Comparison of ENCODE assay signal across 22 mouse cellular contexts in the genomic region with DNA sequence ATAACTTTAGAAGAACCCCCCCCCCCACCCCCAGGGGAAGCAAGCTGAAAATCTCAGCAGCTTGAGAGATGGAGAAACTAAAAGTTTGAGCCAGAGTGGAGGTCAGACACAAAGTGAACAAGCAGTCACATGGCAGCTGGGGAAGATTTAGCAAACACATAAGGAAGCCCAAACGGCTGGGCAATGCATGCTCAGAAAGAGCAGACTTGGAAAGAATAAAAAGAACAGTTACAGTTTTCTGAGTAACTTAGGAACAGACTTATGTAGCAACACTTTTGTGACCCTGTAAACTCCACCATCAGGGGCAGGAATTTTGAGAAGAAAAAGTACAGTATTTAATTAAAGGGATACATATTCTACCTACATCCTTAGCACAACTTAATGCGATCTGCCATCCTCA.
A peak's percentile ranks its signal among the peaks of the same experiment; 100 is the strongest.
DNase-seq lines count a peak whose midpoint lies in the region; ATAC-seq and TF ChIP-seq lines count a peak whose summit lies in the region.
"Had no signal": no experiment of that assay in that cellular context is flagged by ENCODE, and none has a peak within 500 bp of the region (broad histone marks: within the 10 kb centered on the region; RNA-seq: fewer than 3 reads in every experiment).

No protein-coding gene starts in this region.

- H3K9me3 ChIP-seq in lung, embryonic 16.5 days (ENCODE audit: control insufficient read depth, low read length), result no peaks in the 10 kb centered on the region
- H3K9me3 ChIP-seq: embryonic facial prominence, embryonic 13.5 days; embryonic facial prominence, embryonic 15.5 days; forebrain, embryonic 10.5 days; forebrain, embryonic 12.5 days had no signal

- peaks cover 3% of the 10 kb centered on the region; the same call in 1 of the 2 replicates for H3K4me1 ChIP-seq in lung, embryonic 16.5 days (replicated peaks; ENCODE audit: control insufficient read depth, insufficient read depth, low read length)
- no peaks in the 10 kb centered on the region; the same call in 1 of the 2 replicates for H3K4me1 ChIP-seq in lung, adult 2 months (ENCODE audit: control insufficient read depth, insufficient read depth, low read length)
- H3K4me1 ChIP-seq: embryonic facial prominence, embryonic 15.5 days had no signal

- TF ChIP-seq CTCF in lung, adult 2 months (IDR thresholded peaks at IDR 0.05; ENCODE audit: insufficient read depth, low read length), result no peak

- H3K27ac ChIP-seq in lung, embryonic 16.5 days (ENCODE audit: low read length), result no peak overlapping the region
- H3K27ac ChIP-seq: embryonic facial prominence, embryonic 13.5 days; embryonic facial prominence, embryonic 15.5 days; forebrain, embryonic 10.5 days; forebrain, embryonic 12.5 days had no signal

- H3K9ac ChIP-seq in lung, embryonic 16.5 days (ENCODE audit: low read length), result no peak overlapping the region
- H3K9ac ChIP-seq: embryonic facial prominence, embryonic 13.5 days; embryonic facial prominence, embryonic 15.5 days; forebrain, embryonic 12.5 days had no signal

- no peaks in the 10 kb centered on the region for H3K36me3 ChIP-seq in lung, embryonic 16.5 days (ENCODE audit: control insufficient read depth, insufficient read depth, low read length)
- H3K36me3 ChIP-seq: embryonic facial prominence, embryonic 13.5 days; embryonic facial prominence, embryonic 15.5 days; forebrain, embryonic 10.5 days; forebrain, embryonic 12.5 days had no signal

- ATAC-seq in lung, embryonic 16.5 days (ENCODE audit: low read depth), result peak; percentile 41; the same call in 1 of the 2 replicates
- ATAC-seq: forebrain, embryonic 14.5 days; forebrain, embryonic 16.5 days had no signal

- WGBS in lung, embryonic 16.5 days, result 59% methylated on average over 2 of the region's 2 CpGs
- 52% methylated on average over 2 of the region's 2 CpGs for WGBS in lung, adult 2 months

- no peaks in the 10 kb centered on the region for H3K27me3 ChIP-seq in lung, embryonic 16.5 days (ENCODE audit: control insufficient read depth, insufficient read depth, low read depth, low read length)
- H3K27me3 ChIP-seq: embryonic facial prominence, embryonic 13.5 days; embryonic facial prominence, embryonic 15.5 days; forebrain, embryonic 12.5 days had no signal

- no peak overlapping the region for H3K4me2 ChIP-seq in lung, embryonic 16.5 days (ENCODE audit: low read depth, low read length)
- H3K4me2 ChIP-seq: embryonic facial prominence, embryonic 13.5 days; embryonic facial prominence, embryonic 15.5 days; forebrain, embryonic 12.5 days had no signal

- TF ChIP-seq POLR2A in lung, adult 2 months (IDR thresholded peaks at IDR 0.05; ENCODE audit: borderline replicate concordance, extremely low read depth, low read depth, low read length), result no peak

- no peak for DNase-seq in lung, adult 18-20 months
- DNase-seq in lung, postnatal 10 days, result peak; percentile 22
- DNase-seq in lung, adult 2 months, result no peak
- DNase-seq in gastrocnemius, adult 18-20 months (ENCODE audit: low spot score), result no peak
- DNase-seq: adrenal gland, adult 2 months; adrenal gland, postnatal 10 days; adrenal gland, postnatal 25 days; cerebellum, adult 11 months; cerebellum, adult 18-20 months; cerebellum, adult 8-10 months; cerebellum, adult 9-11 months; cerebellum, postnatal 14 days; cerebellum, postnatal 36 days; embryo, embryonic 11 days had no signal

- no peak overlapping the region for H3K4me3 ChIP-seq in lung, embryonic 16.5 days (ENCODE audit: low read length)
- H3K4me3 ChIP-seq in lung, adult 2 months (replicated peaks; ENCODE audit: extremely low read depth, low read depth, low read length), result no peak overlapping the region
- H3K4me3 ChIP-seq: embryonic facial prominence, embryonic 13.5 days; embryonic facial prominence, embryonic 15.5 days; erythroblast, embryonic 14.5 days; forebrain, embryonic 10.5 days; forebrain, embryonic 12.5 days had no signal
